Mouse (Mus musculus): ENCODE data around the gene Cercam. TPM values are rescaled to one million over a fixed set of nuclear protein-coding genes. Genes with fewer than 3 reads are reported as not detected.

Gene Cercam
- polyA plus RNA-seq (2017; shearing (Covaris generic)), result 0.98 TPM

DNA sequence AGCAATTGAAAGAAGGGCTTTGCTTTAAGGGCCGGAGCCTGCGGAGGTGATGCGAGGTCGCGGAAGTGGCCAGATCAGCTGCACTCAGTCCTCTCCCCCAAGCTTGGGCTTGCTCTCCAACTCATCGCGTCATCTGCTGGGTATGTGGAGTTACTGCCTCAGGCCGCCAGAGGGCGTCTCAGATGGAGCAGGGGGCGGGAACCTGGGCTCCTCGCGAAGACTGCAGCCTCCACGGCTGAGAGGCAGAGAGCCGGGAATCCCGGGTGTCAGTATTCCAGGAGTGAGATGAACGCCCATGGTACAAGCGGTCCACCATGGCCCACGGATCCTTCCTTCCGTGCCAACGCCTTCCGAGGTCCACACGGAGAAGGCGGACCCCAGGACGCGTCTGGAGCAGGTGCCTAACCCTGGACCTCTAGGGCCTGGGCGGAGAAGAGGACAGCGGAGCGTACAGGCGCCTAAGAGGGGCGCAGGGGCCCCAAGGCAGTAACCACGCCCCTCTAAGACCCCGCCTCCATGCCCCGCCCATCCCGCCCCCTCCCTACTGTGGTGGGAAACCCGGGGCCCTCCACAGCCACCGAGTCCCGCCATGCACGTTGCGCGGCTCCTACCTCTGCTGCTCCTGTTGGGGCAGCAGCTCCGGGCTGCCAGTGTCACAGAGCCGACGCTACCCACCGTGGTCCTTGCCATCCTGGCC lies at the start of gene Cercam:
Cercam (plus strand) TSS at position 216 of the 697 bp plus-strand sequence.

GRCm38 (mm10) chr2:29820025-29820817 lies 48.7 kb upstream of the Cercam start, which contains the start of gene Urm1:
Gene Urm1, plus strand, starts transcription at chr2:29820075.

DNA sequence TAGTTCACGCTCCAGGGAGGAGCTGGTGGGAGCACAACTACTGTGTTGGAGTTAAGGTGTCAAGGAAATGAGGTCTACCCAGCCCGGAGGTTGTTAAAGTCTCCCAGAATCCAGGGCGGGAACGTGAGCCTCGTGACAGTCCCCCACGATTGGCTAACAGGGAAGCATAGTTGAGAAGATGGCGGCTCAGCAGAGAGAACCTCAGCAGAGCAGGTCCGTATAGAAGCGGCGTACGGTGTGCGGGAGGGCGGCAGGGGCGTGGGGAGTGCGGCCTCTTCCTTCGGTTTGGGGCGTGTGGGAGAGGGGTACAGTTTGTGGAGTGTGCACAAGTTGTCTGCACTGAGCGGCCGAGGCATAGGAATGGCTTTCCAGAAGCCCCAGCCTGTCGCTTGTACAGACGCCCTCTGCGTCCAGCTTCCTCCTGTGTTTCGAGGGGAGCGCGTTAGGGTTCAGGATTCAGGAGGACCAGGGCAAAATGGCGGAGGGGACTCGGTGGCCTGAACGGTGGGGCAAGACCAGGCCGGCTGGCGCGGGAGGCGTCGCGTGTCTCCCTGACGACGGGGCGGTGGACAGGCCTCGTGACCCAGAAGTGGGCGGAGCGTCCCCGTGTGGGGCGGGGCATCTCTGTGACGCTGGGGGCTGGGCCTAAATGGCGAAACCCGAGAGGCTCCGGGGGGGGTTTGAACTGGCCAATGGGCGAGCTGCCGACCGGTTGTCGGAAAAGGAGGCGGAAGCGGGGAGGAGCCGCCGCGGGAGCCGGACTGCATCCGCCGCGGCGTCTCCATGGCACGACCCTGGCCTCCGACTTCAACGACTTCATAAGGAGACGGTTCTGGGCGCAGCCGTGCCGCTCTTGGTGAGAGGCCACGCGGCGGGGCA lies 20.3 kb downstream of the Cercam start, which contains the start of gene Odf2:
Odf2 (plus strand) TSS at position 156 of the 879 bp plus-strand sequence.

Other genes starting within 250 kb of the Cercam start
- 44.2 TPM for gene Rapgef1, start 249.4 kb upstream of the Cercam start, polyA plus RNA-seq (2017; shearing (Covaris generic))
- not detected for gene Gm13420, start 117.5 kb upstream of the Cercam start, polyA plus RNA-seq (2017; shearing (Covaris generic))
- gene Gm13547, start 109.9 kb upstream of the Cercam start, polyA plus RNA-seq (2017; shearing (Covaris generic)), result 0.97 TPM
- gene Coq4, start 81.7 kb upstream of the Cercam start, polyA plus RNA-seq (2017; shearing (Covaris generic)), result 8.9 TPM
- gene Trub2, start 80.7 kb upstream of the Cercam start, polyA plus RNA-seq (2017; shearing (Covaris generic)), result 35.4 TPM
- 10.8 TPM for gene Slc27a4, start 66.5 kb upstream of the Cercam start, polyA plus RNA-seq (2017; shearing (Covaris generic))
- 25.7 TPM for gene Urm1, start 49.1 kb upstream of the Cercam start, polyA plus RNA-seq (2017; shearing (Covaris generic))
- gene Odf2, start 20.1 kb downstream of the Cercam start, polyA plus RNA-seq (2017; shearing (Covaris generic)), result 75.3 TPM
- 68.0 TPM for gene Gle1, start 66.3 kb downstream of the Cercam start, polyA plus RNA-seq (2017; shearing (Covaris generic))
- 107 TPM for gene Sptan1, start 96.4 kb downstream of the Cercam start, polyA plus RNA-seq (2017; shearing (Covaris generic))
- gene Wdr34, start 179.7 kb downstream of the Cercam start, polyA plus RNA-seq (2017; shearing (Covaris generic)), result 1.3 TPM
- 396 TPM for gene Set, start 188.2 kb downstream of the Cercam start, polyA plus RNA-seq (2017; shearing (Covaris generic))
- gene Pkn3, start 208.5 kb downstream of the Cercam start, polyA plus RNA-seq (2017; shearing (Covaris generic)), result 0.49 TPM
- 29.9 TPM for gene Zdhhc12, start 224.5 kb downstream of the Cercam start, polyA plus RNA-seq (2017; shearing (Covaris generic))

Measured in CD4-positive, CD25-positive, alpha-beta regulatory T cell (primary cell).